Mouse (Mus musculus) kidney, adult 2 months (tissue): Measurements from ENCODE around the gene Unc45a. TPM values are rescaled to one million over a fixed set of nuclear protein-coding genes. Genes with fewer than 3 reads are reported as not detected.

Experiments used
- DNase-seq: peaks from one replicate; pipeline ENCODE4 v3.0.0; 2021
- H3K27ac ChIP-seq: fragments of 200-500 bp; 2 replicates; pipeline ENCODE4 v1.5.1; 2012; ENCODE audit warnings: low read depth, low read length, control low read depth, inconsistent platforms; ENCODE audit not compliant: insufficient read depth
- H3K27me3 ChIP-seq: fragments of 200-500 bp; replicated peaks from 2 replicates; pipeline ENCODE4 v1.6.1; 2012; ENCODE audit warnings: mild to moderate bottlenecking, moderate library complexity, low read length, inconsistent platforms; ENCODE audit not compliant: control insufficient read depth, insufficient read depth
- H3K36me3 ChIP-seq: fragments of 200-500 bp; 2 replicates; pipeline ENCODE4 v1.6.1; 2012; ENCODE audit warnings: mild to moderate bottlenecking, moderate library complexity, low read length, inconsistent platforms; ENCODE audit not compliant: control insufficient read depth, insufficient read depth
- H3K4me1 ChIP-seq: fragments of 200-500 bp; 2 replicates; pipeline ENCODE4 v1.6.1; 2011; ENCODE audit warnings: low read length; ENCODE audit not compliant: control insufficient read depth, insufficient read depth
- H3K4me3 ChIP-seq: fragments of 200-500 bp; 2 replicates; pipeline ENCODE4 v1.5.1; 2011; ENCODE audit warnings: mild to moderate bottlenecking, low read depth, low read length, control low read depth; ENCODE audit not compliant: insufficient read depth
- CTCF ChIP-seq: fragments of 200-500 bp; conservative IDR thresholded peaks from 2 replicates; pipeline ENCODE4 v1.5.1; 2011; ENCODE audit warnings: low read depth, mild to moderate bottlenecking, control low read depth, low read length, moderate library complexity, mixed read lengths; ENCODE audit not compliant: insufficient read depth, insufficient read length
- POLR2A ChIP-seq: fragments of 200-500 bp; IDR thresholded peaks from one replicate; pipeline ENCODE4 v1.6.1; 2011; ENCODE audit warnings: low read depth, low read length, control low read depth
- WGBS: fragments of 180-500 bp; shearing (Covaris S2); methylation state at CpG from one replicate; pipeline ENCODE4 v1.1.7; 2018; 5-methylcytosine and 5-hydroxymethylcytosine counted together
- polyA plus RNA-seq: library from polyadenylated mRNA; depleted of rRNA; stranded (reverse); fragments of >200 nt; gene quantifications from 2 replicates; pipeline ENCODE4 v1.2.3, GENCODE M21; 2012

The Unc45a gene
- polyA plus RNA-seq, 1 experiment: 53.3 TPM

- no peak for TF ChIP-seq POLR2A
- no peak for TF ChIP-seq CTCF
- no peaks in the 10 kb centered on the region; the same call in 1 of the 2 replicates for H3K36me3 ChIP-seq
- WGBS: 62% methylated on average over 1 of the region's 1 CpGs
Measured at GRCm38 (mm10) chr7:80317439-80318115, 23.2 kb downstream of the Unc45a start.

GRCm38 (mm10) chr7:80315733-80316132 lies 25.1 kb downstream of the Unc45a start:
- WGBS: 92% methylated on average over 2 of the region's 2 CpGs
- Histone ChIP-seq H3K27ac (no peak overlapping the region), H3K4me3 (no peak overlapping the region), H3K27me3 (no peaks in the 10 kb centered on the region), H3K4me1 (no peaks in the 10 kb centered on the region), H3K36me3 (no peaks in the 10 kb centered on the region; the same call in 1 of the 2 replicates)
- no peak for TF ChIP-seq POLR2A
- TF ChIP-seq CTCF: no peak
- no peak for DNase-seq

More at GRCm38 (mm10) chr7:80317439-80318115, 23.2 kb downstream of the Unc45a start:
- Histone ChIP-seq H3K4me3 (no peak overlapping the region), H3K27ac (no peak overlapping the region), H3K4me1 (no peaks in the 10 kb centered on the region), H3K27me3 (no peaks in the 10 kb centered on the region)
- peak; percentile 36 for DNase-seq

DNA sequence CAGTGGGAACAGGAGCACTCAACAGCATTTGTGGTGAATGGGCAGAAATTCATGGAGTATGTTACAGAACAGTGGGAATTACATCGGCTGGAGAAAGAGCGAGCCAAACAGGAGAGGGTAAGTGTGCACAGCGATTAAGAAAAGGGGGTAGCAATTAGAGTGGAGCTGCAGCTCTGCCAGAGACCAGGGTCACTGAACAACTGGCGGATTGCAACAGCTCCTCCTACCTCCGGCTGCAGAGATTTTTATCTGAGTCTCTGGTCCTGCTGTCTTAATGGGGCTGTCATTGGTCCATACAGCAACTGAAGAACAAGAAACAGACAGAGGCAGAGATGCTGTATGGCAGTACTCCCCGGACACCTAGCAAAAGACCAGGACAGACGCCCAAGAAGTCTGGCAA lies 30.0 kb downstream of the Unc45a start:
- no peaks in the 10 kb centered on the region for H3K4me1 ChIP-seq
- DNase-seq: no peak
- no peaks in the 10 kb centered on the region for H3K36me3 ChIP-seq
- no peak overlapping the region for H3K4me3 ChIP-seq
- TF ChIP-seq CTCF (no peak), POLR2A (no peak)
- H3K27ac ChIP-seq: no peak overlapping the region
- 79% methylated on average over 7 of the region's 7 CpGs for whole genome bisulfite sequencing
- H3K27me3 ChIP-seq: no peaks in the 10 kb centered on the region

GRCm38 (mm10) chr7:80307766-80308165 lies 33.0 kb downstream of the Unc45a start:
- Histone ChIP-seq H3K27ac (no peak overlapping the region), H3K36me3 (no peaks in the 10 kb centered on the region), H3K4me3 (no peak overlapping the region), H3K27me3 (no peaks in the 10 kb centered on the region), H3K4me1 (no peaks in the 10 kb centered on the region)
- DNase-seq: no peak
- 67% methylated on average over 3 of the region's 3 CpGs for WGBS
- TF ChIP-seq POLR2A (no peak), CTCF (no peak)

GRCm38 (mm10) chr7:80301522-80301921 lies 39.3 kb downstream of the Unc45a start:
- TF ChIP-seq CTCF (no peak), POLR2A (no peak)
- no peak overlapping the region for H3K27ac ChIP-seq
- H3K36me3 ChIP-seq: no peaks in the 10 kb centered on the region
- DNase-seq: no peak
- no peak overlapping the region for H3K4me3 ChIP-seq
- no peaks in the 10 kb centered on the region for H3K4me1 ChIP-seq
- 80% methylated on average over 2 of the region's 2 CpGs for WGBS
- H3K27me3 ChIP-seq: no peaks in the 10 kb centered on the region

DNA sequence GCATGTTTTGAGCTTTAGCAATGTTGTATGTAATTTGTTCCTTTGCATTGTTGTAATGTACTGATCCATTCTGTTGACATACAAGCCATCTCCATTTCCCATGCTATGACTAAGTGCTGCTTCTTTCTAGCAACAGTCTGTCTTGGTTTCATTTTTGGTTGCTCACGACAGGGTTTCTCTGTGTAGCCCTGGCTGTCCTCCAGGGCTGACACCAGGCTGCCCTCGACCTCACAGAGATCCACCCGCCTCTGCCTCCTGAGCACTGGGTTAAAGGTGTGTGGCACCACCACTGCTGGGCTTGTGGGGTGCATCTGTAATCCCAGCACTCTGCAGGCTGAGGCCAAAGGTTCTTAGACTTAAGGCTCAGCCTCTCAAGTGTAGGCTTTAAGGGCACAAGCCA lies 41.2 kb downstream of the Unc45a start:
- no peak overlapping the region for H3K27ac ChIP-seq
- H3K36me3 ChIP-seq: no peaks in the 10 kb centered on the region
- no peak for DNase-seq
- WGBS: 80% methylated on average over 3 of the region's 3 CpGs
- H3K4me3 ChIP-seq: no peak overlapping the region
- no peaks in the 10 kb centered on the region for H3K27me3 ChIP-seq
- H3K4me1 ChIP-seq: no peaks in the 10 kb centered on the region
- TF ChIP-seq POLR2A (no peak), CTCF (no peak)

DNA sequence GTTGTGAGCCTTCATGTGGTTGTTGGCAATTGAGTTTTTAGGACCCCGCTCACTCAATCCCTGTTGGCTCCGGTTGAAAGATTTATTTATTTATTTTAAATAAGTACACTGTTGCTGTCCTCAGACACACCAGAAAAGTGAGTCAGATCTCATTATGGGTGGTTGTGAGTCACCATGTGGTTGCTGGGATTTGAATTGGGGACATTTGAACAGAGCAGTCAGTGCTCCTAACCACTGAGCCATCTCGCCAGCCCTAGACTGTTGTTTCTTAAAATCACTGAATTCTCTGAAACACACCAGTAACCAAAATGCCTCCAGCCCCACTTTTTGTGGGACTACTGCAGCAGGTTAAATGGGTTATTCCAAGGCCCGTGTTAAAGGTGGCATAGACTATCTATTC lies 42.1 kb downstream of the Unc45a start:
- H3K36me3 ChIP-seq: no peaks in the 10 kb centered on the region
- H3K27me3 ChIP-seq: no peaks in the 10 kb centered on the region
- no peak overlapping the region for H3K27ac ChIP-seq
- H3K4me3 ChIP-seq: no peak overlapping the region
- 91% methylated on average over 4 of the region's 4 CpGs for WGBS
- no peaks in the 10 kb centered on the region for H3K4me1 ChIP-seq
- no peak for DNase-seq
- TF ChIP-seq CTCF: no peak
- TF ChIP-seq POLR2A: no peak
